Mouse (Mus musculus) retina, embryonic 14.5 days (tissue): ENCODE measurements around the gene Kif20b.
A peak's percentile ranks its signal among the peaks of the same experiment; 100 is the strongest.

Source experiments
- DNase-seq: peaks from one replicate; pipeline ENCODE4 v3.0.0-alpha.2; 2015; ENCODE audit warnings: low spot score

The Kif20b gene

GRCm38 (mm10) chr19:34921652-34922602 is at the start of gene Kif20b:
Kif20b (plus strand) TSS chr19:34922361.
- DNase-seq = peak; percentile 94

- no peak for DNase-seq
Measured at GRCm38 (mm10) chr19:34876676-34877075, 45.5 kb upstream of the Kif20b start.

GRCm38 (mm10) chr19:34877898-34878602 is 44.1 kb upstream of the Kif20b start:
- peak; percentile 88 for DNase-seq

- DNase-seq = peak; percentile 75
Measured at GRCm38 (mm10) chr19:34878603-34879541, 43.3 kb upstream of the Kif20b start, which contains the start of gene Pank1. Pank1 (minus strand) TSS chr19:34879455.

GRCm38 (mm10) chr19:34879624-34880023 is 42.5 kb upstream of the Kif20b start:
- no peak for DNase-seq

GRCm38 (mm10) chr19:34881160-34881559 is 41.0 kb upstream of the Kif20b start:
- no peak for DNase-seq

GRCm38 (mm10) chr19:34882443-34882842 is 39.7 kb upstream of the Kif20b start:
- DNase-seq = no peak

GRCm38 (mm10) chr19:34883526-34884224 is 38.5 kb upstream of the Kif20b start:
- no peak for DNase-seq

GRCm38 (mm10) chr19:34886324-34886723 is 35.8 kb upstream of the Kif20b start:
- DNase-seq = no peak

GRCm38 (mm10) chr19:34890981-34891380 is 31.2 kb upstream of the Kif20b start:
- no peak for DNase-seq

- no peak for DNase-seq
Measured at GRCm38 (mm10) chr19:34891590-34891989, 30.6 kb upstream of the Kif20b start.

- no peak for DNase-seq
Measured at GRCm38 (mm10) chr19:34895082-34895481, 27.1 kb upstream of the Kif20b start.

GRCm38 (mm10) chr19:34897082-34897965 is 24.8 kb upstream of the Kif20b start:
- DNase-seq = no peak

- DNase-seq = no peak
Measured at GRCm38 (mm10) chr19:34898941-34899340, 23.2 kb upstream of the Kif20b start.

- DNase-seq = no peak
Measured at GRCm38 (mm10) chr19:34901266-34901665, 20.9 kb upstream of the Kif20b start.

- DNase-seq = no peak
Measured at GRCm38 (mm10) chr19:34901735-34902134, 20.4 kb upstream of the Kif20b start.

GRCm38 (mm10) chr19:34904032-34904431 is 18.1 kb upstream of the Kif20b start:
- no peak for DNase-seq

- DNase-seq = no peak
Measured at GRCm38 (mm10) chr19:34905424-34905823, 16.7 kb upstream of the Kif20b start.

GRCm38 (mm10) chr19:34906772-34907171 is 15.4 kb upstream of the Kif20b start:
- DNase-seq = no peak

- no peak for DNase-seq
Measured at GRCm38 (mm10) chr19:34912366-34912765, 9.8 kb upstream of the Kif20b start.
